Mouse (Mus musculus): ENCODE results near the gene Trhr2. TPM values are rescaled to one million over a fixed set of nuclear protein-coding genes. Genes with fewer than 3 reads are reported as not detected.

Gene Trhr2
- polyA plus RNA-seq, 1 experiment from 2014 or later, result not detected

- DNase-seq (ENCODE audit: low spot score), result no peak
- Histone ChIP-seq H3K4me3 (ENCODE audit: low read depth, low read length) (no peak overlapping the region), H3K9me3 (ENCODE audit: control insufficient read depth, low read length) (peaks cover 6% of the 10 kb centered on the region; the same call in 1 of the 2 replicates), H3K4me1 (replicated peaks; ENCODE audit: control insufficient read depth, insufficient read depth, low read length) (peaks cover 54% of the 10 kb centered on the region), H3K4me2 (no peak overlapping the region), H3K27ac (ENCODE audit: low read depth, low read length) (peak overlapping the region; percentile 26; the same call in 1 of the 2 replicates), H3K9ac (ENCODE audit: low read depth, low read length) (no peak overlapping the region), H3K36me3 (ENCODE audit: control insufficient read depth, insufficient read depth, low read length) (peaks cover 33% of the 10 kb centered on the region), H3K27me3 (replicated peaks; ENCODE audit: control insufficient read depth, insufficient read depth, low read length) (peaks cover 10% of the 10 kb centered on the region; the same call in 1 of the 2 replicates)
- 78% methylated on average over 3 of the region's 3 CpGs for WGBS
- no peak for ATAC-seq (replicated peaks; ENCODE audit: low FRiP score)
These were observed 19.8 kb downstream of the Trhr2 start for GRCm38 (mm10) chr8:122340761-122341160.

GRCm38 (mm10) chr8:122338852-122339251 is 21.7 kb downstream of the Trhr2 start:
- H3K4me2 ChIP-seq, result no peak overlapping the region
- WGBS, result 71% methylated on average over 6 of the region's 6 CpGs
- H3K4me3 ChIP-seq (ENCODE audit: low read depth, low read length), result no peak overlapping the region
- DNase-seq (ENCODE audit: low spot score), result peak; percentile 42
- peaks cover 52% of the 10 kb centered on the region for H3K36me3 ChIP-seq (ENCODE audit: control insufficient read depth, insufficient read depth, low read length)
- no peak overlapping the region; the same call in 1 of the 2 replicates for H3K27ac ChIP-seq (ENCODE audit: low read depth, low read length)
- peaks cover 14% of the 10 kb centered on the region for H3K27me3 ChIP-seq (replicated peaks; ENCODE audit: control insufficient read depth, insufficient read depth, low read length)
- H3K4me1 ChIP-seq (replicated peaks; ENCODE audit: control insufficient read depth, insufficient read depth, low read length), result peaks cover 39% of the 10 kb centered on the region
- no peak overlapping the region for H3K9ac ChIP-seq (ENCODE audit: low read depth, low read length)
- H3K9me3 ChIP-seq (ENCODE audit: control insufficient read depth, low read length), result peaks cover 8% of the 10 kb centered on the region; the same call in 1 of the 2 replicates
- no peak for ATAC-seq (replicated peaks; ENCODE audit: low FRiP score)

DNA sequence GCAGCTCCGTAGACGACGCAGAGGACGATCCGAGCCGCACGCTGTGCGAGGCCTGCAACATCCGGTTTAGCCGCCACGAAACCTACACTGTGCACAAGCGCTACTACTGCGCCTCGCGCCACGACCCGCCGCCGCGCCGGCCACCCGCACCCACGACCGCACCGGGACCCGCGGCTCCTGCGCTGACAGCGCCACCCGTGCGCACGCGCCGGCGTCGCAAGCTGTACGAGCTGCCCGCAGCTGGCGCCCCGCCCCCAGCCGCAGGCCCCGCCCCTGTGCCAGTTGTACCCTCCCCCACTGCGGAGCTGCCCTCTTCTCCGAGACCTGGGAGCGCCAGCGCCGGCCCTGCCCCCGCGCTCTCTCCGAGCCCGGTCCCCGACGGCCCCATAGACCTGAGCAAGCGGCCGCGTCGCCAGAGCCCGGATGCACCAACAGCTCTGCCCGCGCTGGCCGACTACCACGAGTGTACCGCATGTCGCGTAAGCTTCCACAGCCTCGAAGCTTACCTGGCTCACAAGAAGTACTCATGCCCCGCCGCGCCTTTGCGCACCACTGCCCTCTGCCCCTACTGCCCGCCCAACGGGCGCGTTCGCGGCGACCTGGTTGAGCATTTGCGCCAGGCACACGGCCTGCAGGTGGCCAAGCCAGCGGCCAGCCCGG is 24.2 kb downstream of the Trhr2 start:
- H3K4me2 ChIP-seq, result peak overlapping the region; percentile 54
- H3K27ac ChIP-seq (ENCODE audit: low read depth, low read length), result no peak overlapping the region
- H3K4me3 ChIP-seq (ENCODE audit: low read depth, low read length), result peak overlapping the region; percentile 33
- no peak overlapping the region for H3K9ac ChIP-seq (ENCODE audit: low read depth, low read length)
- H3K36me3 ChIP-seq (ENCODE audit: control insufficient read depth, insufficient read depth, low read length), result peaks cover 73% of the 10 kb centered on the region
- ATAC-seq (replicated peaks; ENCODE audit: low FRiP score), result no peak
- H3K27me3 ChIP-seq (replicated peaks; ENCODE audit: control insufficient read depth, insufficient read depth, low read length), result peaks cover 12% of the 10 kb centered on the region
- peaks cover 23% of the 10 kb centered on the region for H3K4me1 ChIP-seq (replicated peaks; ENCODE audit: control insufficient read depth, insufficient read depth, low read length)
- DNase-seq (ENCODE audit: low spot score), result peak; percentile 58
- WGBS, result 50% methylated on average over 79 of the region's 81 CpGs
- H3K9me3 ChIP-seq (ENCODE audit: control insufficient read depth, low read length), result peaks cover 8% of the 10 kb centered on the region; the same call in 1 of the 2 replicates

GRCm38 (mm10) chr8:122335638-122336250 is 24.8 kb downstream of the Trhr2 start:
- Histone ChIP-seq H3K4me1 (replicated peaks; ENCODE audit: control insufficient read depth, insufficient read depth, low read length) (peaks cover 24% of the 10 kb centered on the region), H3K27ac (ENCODE audit: low read depth, low read length) (no peak overlapping the region), H3K36me3 (ENCODE audit: control insufficient read depth, insufficient read depth, low read length) (peaks cover 76% of the 10 kb centered on the region), H3K27me3 (replicated peaks; ENCODE audit: control insufficient read depth, insufficient read depth, low read length) (peaks cover 12% of the 10 kb centered on the region), H3K9ac (ENCODE audit: low read depth, low read length) (no peak overlapping the region), H3K4me2 (peak overlapping the region; percentile 54), H3K9me3 (ENCODE audit: control insufficient read depth, low read length) (peaks cover 8% of the 10 kb centered on the region; the same call in 1 of the 2 replicates), H3K4me3 (ENCODE audit: low read depth, low read length) (peak overlapping the region; percentile 33)
- 57% methylated on average over 57 of the region's 57 CpGs for WGBS
- ATAC-seq (replicated peaks; ENCODE audit: low FRiP score), result no peak
- DNase-seq (ENCODE audit: low spot score), result peak; percentile 61

- WGBS, result 91% methylated on average over 13 of the region's 13 CpGs
- no peak overlapping the region for H3K27ac ChIP-seq (ENCODE audit: low read depth, low read length)
- peaks cover 8% of the 10 kb centered on the region; the same call in 1 of the 2 replicates for H3K9me3 ChIP-seq (ENCODE audit: control insufficient read depth, low read length)
- H3K36me3 ChIP-seq (ENCODE audit: control insufficient read depth, insufficient read depth, low read length), result peaks cover 81% of the 10 kb centered on the region
- H3K4me1 ChIP-seq (replicated peaks; ENCODE audit: control insufficient read depth, insufficient read depth, low read length), result peaks cover 32% of the 10 kb centered on the region
- no peak overlapping the region for H3K4me2 ChIP-seq
- peaks cover 12% of the 10 kb centered on the region for H3K27me3 ChIP-seq (replicated peaks; ENCODE audit: control insufficient read depth, insufficient read depth, low read length)
- no peak for ATAC-seq (replicated peaks; ENCODE audit: low FRiP score)
- DNase-seq (ENCODE audit: low spot score), result no peak
- H3K4me3 ChIP-seq (ENCODE audit: low read depth, low read length), result no peak overlapping the region
- H3K9ac ChIP-seq (ENCODE audit: low read depth, low read length), result no peak overlapping the region
These were observed 25.6 kb downstream of the Trhr2 start for GRCm38 (mm10) chr8:122334791-122335490.

DNA sequence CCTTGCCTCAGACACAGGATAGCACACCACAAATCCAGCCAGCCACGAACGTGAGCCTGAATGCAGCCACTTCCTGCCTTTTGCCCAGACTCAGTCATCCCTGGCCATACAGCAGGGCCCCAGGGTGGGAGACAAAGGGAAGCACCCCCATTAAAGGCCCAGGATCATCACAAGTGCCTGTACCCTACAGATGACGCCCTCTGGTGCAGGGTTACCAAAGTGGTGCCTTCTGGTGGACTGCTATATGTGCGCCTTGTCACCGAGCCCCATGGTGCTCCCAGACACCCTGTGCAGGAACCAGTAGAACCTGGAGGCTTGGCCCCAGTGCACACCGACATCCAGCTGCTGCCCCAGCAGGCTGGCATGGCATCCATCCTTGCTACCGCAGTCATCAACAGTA is 27.0 kb downstream of the Trhr2 start:
- peaks cover 12% of the 10 kb centered on the region for H3K27me3 ChIP-seq (replicated peaks; ENCODE audit: control insufficient read depth, insufficient read depth, low read length)
- no peak overlapping the region for H3K9ac ChIP-seq (ENCODE audit: low read depth, low read length)
- peaks cover 81% of the 10 kb centered on the region for H3K36me3 ChIP-seq (ENCODE audit: control insufficient read depth, insufficient read depth, low read length)
- ATAC-seq (replicated peaks; ENCODE audit: low FRiP score) (no peak), DNase-seq (ENCODE audit: low spot score) (peak; percentile 37)
- 85% methylated on average over 7 of the region's 7 CpGs for WGBS
- H3K4me3 ChIP-seq (ENCODE audit: low read depth, low read length), result no peak overlapping the region
- no peak overlapping the region for H3K27ac ChIP-seq (ENCODE audit: low read depth, low read length)
- peaks cover 47% of the 10 kb centered on the region for H3K4me1 ChIP-seq (replicated peaks; ENCODE audit: control insufficient read depth, insufficient read depth, low read length)
- H3K9me3 ChIP-seq (ENCODE audit: control insufficient read depth, low read length), result peaks cover 8% of the 10 kb centered on the region; the same call in 1 of the 2 replicates
- H3K4me2 ChIP-seq, result no peak overlapping the region

DNA sequence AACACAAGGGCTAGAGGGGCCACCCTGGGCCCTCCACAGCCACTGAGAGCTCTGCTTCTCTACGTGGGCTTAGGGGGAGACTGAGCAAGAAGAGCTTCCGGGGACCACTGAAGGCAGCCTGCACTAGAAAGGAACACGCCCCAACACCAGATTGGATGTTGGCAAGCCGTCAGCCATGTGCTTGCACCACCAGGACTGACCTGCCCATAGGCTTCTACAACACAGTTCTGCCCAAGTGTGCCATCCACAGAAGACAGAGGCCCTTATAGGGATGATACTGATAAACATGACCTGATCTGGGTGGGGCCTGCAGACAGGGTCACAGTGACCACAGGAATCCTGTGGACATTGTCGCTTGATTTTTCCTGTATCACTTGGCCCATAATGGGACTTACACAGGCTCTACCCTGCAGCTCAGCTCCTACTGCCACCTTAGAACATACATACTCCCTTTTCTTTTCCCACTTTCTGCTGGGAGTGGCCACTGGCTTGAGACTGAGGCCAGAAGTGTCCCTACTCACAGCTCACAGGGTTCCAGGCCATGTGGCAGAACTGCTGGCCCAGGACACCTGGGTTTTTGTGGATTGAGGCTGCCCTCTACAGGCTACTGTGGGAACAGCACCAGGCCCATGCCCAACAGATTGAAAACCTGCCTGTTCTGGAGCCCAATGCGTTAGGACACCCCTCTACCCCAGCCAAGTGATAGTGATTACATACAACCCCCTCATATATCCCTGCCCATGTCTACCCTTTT is 27.6 kb downstream of the Trhr2 start:
- peaks cover 8% of the 10 kb centered on the region; the same call in 1 of the 2 replicates for H3K9me3 ChIP-seq (ENCODE audit: control insufficient read depth, low read length)
- peaks cover 82% of the 10 kb centered on the region for H3K36me3 ChIP-seq (ENCODE audit: control insufficient read depth, insufficient read depth, low read length)
- ATAC-seq (replicated peaks; ENCODE audit: low FRiP score), result 0 out of 2 replicates have a peak, but pooled peaks have one; percentile 11
- H3K9ac ChIP-seq (ENCODE audit: low read depth, low read length), result no peak overlapping the region
- peak overlapping the region; percentile 50; the same call in 1 of the 2 replicates for H3K27ac ChIP-seq (ENCODE audit: low read depth, low read length)
- peak; percentile 81 for DNase-seq (ENCODE audit: low spot score)
- peaks cover 53% of the 10 kb centered on the region for H3K4me1 ChIP-seq (replicated peaks; ENCODE audit: control insufficient read depth, insufficient read depth, low read length)
- peaks cover 12% of the 10 kb centered on the region for H3K27me3 ChIP-seq (replicated peaks; ENCODE audit: control insufficient read depth, insufficient read depth, low read length)
- WGBS, result 77% methylated on average over 6 of the region's 6 CpGs
- H3K4me3 ChIP-seq (ENCODE audit: low read depth, low read length), result no peak overlapping the region
- H3K4me2 ChIP-seq, result no peak overlapping the region

DNA sequence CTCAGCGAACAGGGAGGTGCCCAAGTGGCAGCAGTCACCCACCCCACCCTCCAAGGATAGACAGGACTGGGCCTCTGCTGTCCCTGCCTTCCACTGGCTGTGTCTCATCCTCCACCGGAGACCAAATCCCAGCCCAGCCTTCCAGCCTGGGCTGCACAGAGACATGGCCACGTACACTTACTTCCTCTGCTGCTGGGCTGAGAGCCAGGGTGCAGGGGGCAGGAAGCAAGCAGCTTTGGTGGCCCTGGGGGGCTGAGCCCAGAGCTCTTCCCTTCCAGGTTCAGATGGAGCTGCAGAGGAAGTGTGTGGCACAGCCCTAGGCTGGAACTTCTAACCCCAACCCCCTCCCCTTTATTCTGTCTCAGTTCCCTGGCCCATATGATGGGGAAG is 29.4 kb downstream of the Trhr2 start:
- H3K27me3 ChIP-seq (replicated peaks; ENCODE audit: control insufficient read depth, insufficient read depth, low read length), result peaks cover 4% of the 10 kb centered on the region
- H3K9ac ChIP-seq (ENCODE audit: low read depth, low read length), result peak overlapping the region; percentile 28; the same call in 1 of the 2 replicates
- peak overlapping the region; percentile 85 for H3K27ac ChIP-seq (ENCODE audit: low read depth, low read length)
- H3K9me3 ChIP-seq (ENCODE audit: control insufficient read depth, low read length), result peaks cover 4% of the 10 kb centered on the region; the same call in 1 of the 2 replicates
- peaks cover 73% of the 10 kb centered on the region for H3K36me3 ChIP-seq (ENCODE audit: control insufficient read depth, insufficient read depth, low read length)
- no peak for ATAC-seq (replicated peaks; ENCODE audit: low FRiP score)
- WGBS, result 53% methylated on average over 3 of the region's 3 CpGs
- no peak overlapping the region for H3K4me3 ChIP-seq (ENCODE audit: low read depth, low read length)
- H3K4me1 ChIP-seq (replicated peaks; ENCODE audit: control insufficient read depth, insufficient read depth, low read length), result peaks cover 67% of the 10 kb centered on the region
- no peak overlapping the region; the same call in 1 of the 2 replicates for H3K4me2 ChIP-seq
- DNase-seq (ENCODE audit: low spot score), result no peak

All from liver, embryonic 11.5 days (tissue).